Mouse (Mus musculus) stomach, adult 2 months (tissue): ENCODE results near the gene Ms4a15. TPM values are rescaled to one million over a fixed set of nuclear protein-coding genes. Genes with fewer than 3 reads are reported as not detected.

ENCODE experiments used
- polyA plus RNA-seq: library from polyadenylated mRNA; depleted of rRNA; stranded (reverse); fragments of >200 nt; gene quantifications from 2 replicates; pipeline ENCODE4 v1.2.3, GENCODE M21; 2012; rRNA removed

The Ms4a15 gene
- polyA plus RNA-seq, result not detected in 2 replicates

GRCm38 (mm10) chr19:10993150-10993549 is at the start of gene Ms4a15:
Gene Ms4a15, minus strand, starts transcription at chr19:10993250.

GRCm38 (mm10) chr19:11017891-11018290 is 24.8 kb upstream of the Ms4a15 start, which contains the start of gene Ms4a18:
Gene Ms4a18, minus strand, starts transcription at chr19:11018031.

GRCm38 (mm10) chr19:10974238-10974865 is 18.7 kb downstream of the Ms4a15 start, which contains the start of gene Ms4a10:
Gene Ms4a10, minus strand, starts transcription at chr19:10974670.

GRCm38 (mm10) chr19:10949112-10949511 is 43.9 kb downstream of the Ms4a15 start, which contains the start of gene Ccdc86:
Gene Ccdc86, minus strand, starts transcription at chr19:10949266.

GRCm38 (mm10) chr19:10937110-10937563 is 55.9 kb downstream of the Ms4a15 start, which contains the start of gene Ptgdr2:
Gene Ptgdr2, plus strand, starts transcription at chr19:10937160.

Other genes with a start within 250 kb of the Ms4a15 start
- 0.11 and 0.15 TPM in 2 replicates for gene Cd6, start 163.2 kb downstream of the Ms4a15 start, polyA plus RNA-seq
- 4.0 and 6.0 TPM in 2 replicates for gene Slc15a3, start 153.5 kb downstream of the Ms4a15 start, polyA plus RNA-seq
- 13.8 and 14.4 TPM in 2 replicates for gene Tmem132a, start 123.3 kb downstream of the Ms4a15 start, polyA plus RNA-seq
- gene Tmem109, start 111.2 kb downstream of the Ms4a15 start, polyA plus RNA-seq, result 64.5 and 67.6 TPM in 2 replicates
- 76.8 and 77.7 TPM in 2 replicates for gene Prpf19, start 98.0 kb downstream of the Ms4a15 start, polyA plus RNA-seq
- not detected in 2 replicates for gene Zp1, start 72.6 kb downstream of the Ms4a15 start, polyA plus RNA-seq
- gene Ptgdr2, start 56.1 kb downstream of the Ms4a15 start, polyA plus RNA-seq, result 0.10 TPM in 2 replicates
- 3.4 and 3.5 TPM in 2 replicates for gene Ccdc86, start 44.0 kb downstream of the Ms4a15 start, polyA plus RNA-seq
- gene Ms4a10, start 18.6 kb downstream of the Ms4a15 start, polyA plus RNA-seq, result 0.14 and 0.54 TPM in 2 replicates
- not detected in 2 replicates for gene Ms4a18, start 24.8 kb upstream of the Ms4a15 start, polyA plus RNA-seq
- gene Ms4a8a, start 87.9 kb upstream of the Ms4a15 start, polyA plus RNA-seq, result 39.9 and 42.1 TPM in 2 replicates
- gene 1700017D01Rik, start 137.6 kb upstream of the Ms4a15 start, polyA plus RNA-seq, result not detected in 2 replicates
- not detected in 2 replicates for gene 1700025F22Rik, start 172.1 kb upstream of the Ms4a15 start, polyA plus RNA-seq
- gene Ms4a13, start 203.5 kb upstream of the Ms4a15 start, polyA plus RNA-seq, result not detected in 2 replicates
- gene Ms4a12, start 239.2 kb upstream of the Ms4a15 start, polyA plus RNA-seq, result 0.12 TPM in 1 of 2 replicates, not detected in the other